Mouse (Mus musculus) forebrain, embryonic 10.5 days (tissue): Measurements from ENCODE around the gene Prima1. TPM values are rescaled to one million over a fixed set of nuclear protein-coding genes. Genes with fewer than 3 reads are reported as not detected.

Experiments used
- DNase-seq: peaks from one replicate; pipeline ENCODE4 v3.0.0-alpha.2; 2017; ENCODE audit warnings: low spot score; ENCODE audit errors: extremely low spot score
- H3K27ac ChIP-seq: fragments of 300-500 bp; sonication (generic); 2 replicates; pipeline ENCODE4 v1.5.1; 2016; ENCODE audit warnings: mild to moderate bottlenecking
- H3K27me3 ChIP-seq: fragments of 300-500 bp; sonication (generic); 2 replicates; pipeline ENCODE4 v1.6.1; 2016; ENCODE audit warnings: mild to moderate bottlenecking; ENCODE audit not compliant: poor library complexity, severe bottlenecking
- H3K36me3 ChIP-seq: fragments of 300-500 bp; sonication (generic); replicated peaks from 2 replicates; pipeline ENCODE4 v1.6.1; 2016; ENCODE audit warnings: mild to moderate bottlenecking, moderate library complexity
- H3K4me1 ChIP-seq: fragments of 300-500 bp; sonication (generic); 2 replicates; pipeline ENCODE4 v1.6.1; 2016
- H3K4me3 ChIP-seq: fragments of 300-500 bp; sonication (generic); 2 replicates; pipeline ENCODE4 v1.5.1; 2016; ENCODE audit warnings: mild to moderate bottlenecking, moderate library complexity
- H3K9me3 ChIP-seq: fragments of 300-500 bp; sonication (generic); 2 replicates; pipeline ENCODE4 v1.6.1; 2016; ENCODE audit warnings: mild to moderate bottlenecking, moderate library complexity
- WGBS: fragments of 180-500 bp; shearing (Covaris S2); methylation state at CpG from one replicate; pipeline ENCODE4 v1.1.7; 2016; 5-methylcytosine and 5-hydroxymethylcytosine counted together
- polyA plus RNA-seq: library from polyadenylated mRNA; unstranded; fragments of >200 nt; fragmentation: Nextera tagmentation; extraction: Ambion mirVana; gene quantifications from 2 replicates; pipeline ENCODE4 v1.2.1, GENCODE M21; 2016

The Prima1 gene
- not detected in 2 replicates for polyA plus RNA-seq

GRCm38 (mm10) chr12:103242083-103242581 is at the start of gene Prima1:
TSS of gene Prima1 (minus strand) at chr12:103242150.
- DNase-seq, result peak; percentile 73
- Histone ChIP-seq H3K27me3 (peaks cover 75% of the 10 kb centered on the region), H3K4me1 (peaks cover 23% of the 10 kb centered on the region), H3K4me3 (peak within 1 kb of the TSS; percentile 77), H3K9me3 (no peaks in the 10 kb centered on the region), H3K36me3 (no peaks in the 10 kb centered on the region), H3K27ac (peak within 1 kb of the TSS; percentile 87)
- under 1% methylated on average over 54 of the region's 54 CpGs for WGBS

GRCm38 (mm10) chr12:103287276-103287675 is 45.3 kb upstream of the Prima1 start:
- H3K9me3 ChIP-seq, result no peaks in the 10 kb centered on the region
- no peaks in the 10 kb centered on the region for H3K27me3 ChIP-seq
- WGBS, result 73% methylated on average over 4 of the region's 4 CpGs

GRCm38 (mm10) chr12:103283411-103283810 is 41.5 kb upstream of the Prima1 start:
- H3K36me3 ChIP-seq, result no peaks in the 10 kb centered on the region
- H3K9me3 ChIP-seq, result no peaks in the 10 kb centered on the region
- no peak overlapping the region for H3K4me3 ChIP-seq
- no peak for DNase-seq
- H3K27me3 ChIP-seq, result no peaks in the 10 kb centered on the region
- 81% methylated on average over 3 of the region's 3 CpGs for WGBS
- H3K27ac ChIP-seq, result no peak overlapping the region
- H3K4me1 ChIP-seq, result peaks cover 7% of the 10 kb centered on the region; the same call in 1 of the 2 replicates

More at GRCm38 (mm10) chr12:103287276-103287675, 45.3 kb upstream of the Prima1 start:
- Histone ChIP-seq H3K4me3 (no peak overlapping the region), H3K27ac (no peak overlapping the region), H3K4me1 (peaks cover 12% of the 10 kb centered on the region), H3K36me3 (no peaks in the 10 kb centered on the region)
- DNase-seq, result no peak

GRCm38 (mm10) chr12:103282936-103283335 is 41.0 kb upstream of the Prima1 start:
- H3K36me3 ChIP-seq, result no peaks in the 10 kb centered on the region
- no peak overlapping the region for H3K27ac ChIP-seq
- peaks cover 3% of the 10 kb centered on the region for H3K9me3 ChIP-seq
- H3K4me3 ChIP-seq, result no peak overlapping the region
- WGBS, result 74% methylated on average over 6 of the region's 6 CpGs
- H3K27me3 ChIP-seq, result no peaks in the 10 kb centered on the region
- H3K4me1 ChIP-seq, result peaks cover 7% of the 10 kb centered on the region; the same call in 1 of the 2 replicates
- DNase-seq, result no peak

- H3K9me3 ChIP-seq, result peaks cover 12% of the 10 kb centered on the region
- H3K27ac ChIP-seq, result no peak overlapping the region
- H3K27me3 ChIP-seq, result no peaks in the 10 kb centered on the region
- DNase-seq, result no peak
- H3K4me1 ChIP-seq, result peaks cover 7% of the 10 kb centered on the region; the same call in 1 of the 2 replicates
- H3K36me3 ChIP-seq, result no peaks in the 10 kb centered on the region
- WGBS, result 86% methylated on average over 4 of the region's 4 CpGs
- H3K4me3 ChIP-seq, result no peak overlapping the region
These were observed 40.0 kb upstream of the Prima1 start for GRCm38 (mm10) chr12:103281912-103282311.

- Histone ChIP-seq H3K36me3 (no peaks in the 10 kb centered on the region), H3K4me3 (no peak overlapping the region), H3K9me3 (peaks cover 12% of the 10 kb centered on the region), H3K27ac (no peak overlapping the region), H3K27me3 (no peaks in the 10 kb centered on the region), H3K4me1 (peaks cover 7% of the 10 kb centered on the region; the same call in 1 of the 2 replicates)
- no peak for DNase-seq
- WGBS, result 77% methylated on average over 2 of the region's 2 CpGs
These were observed 39.5 kb upstream of the Prima1 start for GRCm38 (mm10) chr12:103281491-103281890.

GRCm38 (mm10) chr12:103276422-103276821 is 34.5 kb upstream of the Prima1 start:
- no peak for DNase-seq
- 93% methylated on average over 4 of the region's 4 CpGs for WGBS
- H3K36me3 ChIP-seq, result no peaks in the 10 kb centered on the region

GRCm38 (mm10) chr12:103273732-103274131 is 31.8 kb upstream of the Prima1 start:
- Histone ChIP-seq H3K27ac (no peak overlapping the region), H3K36me3 (no peaks in the 10 kb centered on the region), H3K9me3 (peaks cover 12% of the 10 kb centered on the region), H3K4me3 (no peak overlapping the region), H3K4me1 (no peaks in the 10 kb centered on the region), H3K27me3 (no peaks in the 10 kb centered on the region)
- WGBS, result 88% methylated on average over 2 of the region's 2 CpGs
- DNase-seq, result no peak

More at GRCm38 (mm10) chr12:103276422-103276821, 34.5 kb upstream of the Prima1 start:
- Histone ChIP-seq H3K27me3 (no peaks in the 10 kb centered on the region), H3K9me3 (peaks cover 12% of the 10 kb centered on the region), H3K4me3 (no peak overlapping the region), H3K27ac (no peak overlapping the region), H3K4me1 (no peaks in the 10 kb centered on the region)

GRCm38 (mm10) chr12:103273051-103273450 is 31.1 kb upstream of the Prima1 start:
- WGBS, result 78% methylated on average over 6 of the region's 6 CpGs
- Histone ChIP-seq H3K9me3 (peaks cover 10% of the 10 kb centered on the region), H3K27me3 (no peaks in the 10 kb centered on the region), H3K27ac (no peak overlapping the region), H3K4me3 (no peak overlapping the region), H3K36me3 (no peaks in the 10 kb centered on the region), H3K4me1 (0 out of 2 replicates have a peak, but pooled peaks cover 1% of the 10 kb centered on the region)
- DNase-seq, result no peak

- DNase-seq, result no peak
- H3K9me3 ChIP-seq, result peaks cover 2% of the 10 kb centered on the region; the same call in 1 of the 2 replicates
- WGBS, result 94% methylated on average over 3 of the region's 3 CpGs
- no peaks in the 10 kb centered on the region for H3K27me3 ChIP-seq
- H3K27ac ChIP-seq, result no peak overlapping the region
- no peaks in the 10 kb centered on the region for H3K36me3 ChIP-seq
- 0 out of 2 replicates have a peak, but pooled peaks cover 4% of the 10 kb centered on the region for H3K4me1 ChIP-seq
- no peak overlapping the region for H3K4me3 ChIP-seq
These were observed 30.2 kb upstream of the Prima1 start for GRCm38 (mm10) chr12:103272176-103272575.

GRCm38 (mm10) chr12:103266605-103267004 is 24.7 kb upstream of the Prima1 start:
- Histone ChIP-seq H3K27me3 (no peaks in the 10 kb centered on the region), H3K27ac (no peak overlapping the region), H3K9me3 (no peaks in the 10 kb centered on the region), H3K4me1 (0 out of 2 replicates have a peak, but pooled peaks cover 4% of the 10 kb centered on the region), H3K36me3 (no peaks in the 10 kb centered on the region), H3K4me3 (no peak overlapping the region)
- 36% methylated on average over 3 of the region's 3 CpGs for WGBS
- DNase-seq, result no peak

GRCm38 (mm10) chr12:103262017-103262865 is 20.3 kb upstream of the Prima1 start:
- Histone ChIP-seq H3K4me3 (no peak overlapping the region), H3K27ac (no peak overlapping the region), H3K9me3 (no peaks in the 10 kb centered on the region; the same call in 1 of the 2 replicates), H3K4me1 (no peaks in the 10 kb centered on the region), H3K36me3 (no peaks in the 10 kb centered on the region), H3K27me3 (no peaks in the 10 kb centered on the region)
- DNase-seq, result no peak
- WGBS, result 69% methylated on average over 13 of the region's 13 CpGs

- no peak overlapping the region for H3K27ac ChIP-seq
- H3K4me3 ChIP-seq, result no peak overlapping the region
- no peak for DNase-seq
- no peaks in the 10 kb centered on the region for H3K36me3 ChIP-seq
- H3K9me3 ChIP-seq, result no peaks in the 10 kb centered on the region
- WGBS, result 89% methylated on average over 8 of the region's 8 CpGs
- no peaks in the 10 kb centered on the region for H3K27me3 ChIP-seq
- H3K4me1 ChIP-seq, result no peaks in the 10 kb centered on the region
These were observed 11.0 kb upstream of the Prima1 start for GRCm38 (mm10) chr12:103252901-103253434.
